Mouse (Mus musculus) adrenal gland, postnatal 36 days (tissue): ENCODE measurements around the gene Avil. TPM values are rescaled to one million over a fixed set of nuclear protein-coding genes. Genes with fewer than 3 reads are reported as not detected.

ENCODE experiments used
- DNase-seq, 2 experiments: peaks; one replicate each; pipeline ENCODE4 v3.0.0; 2021; ENCODE audit warnings: mixed read lengths in 1 of 2
- total RNA-seq, 2 experiments: library from RNA; stranded (reverse); gene quantifications; 2 replicates each; pipeline ENCODE4 v1.2.3; 2021

The Avil gene
- total RNA-seq, 2 experiments from 2014 or later = 2.7 to 4.5 TPM

GRCm38 (mm10) chr10:127018422-127018821, 17.9 kb downstream of the Avil start:
- DNase-seq = no peak

GRCm38 (mm10) chr10:127030336-127031296, 30.1 kb downstream of the Avil start, which contains the start of gene Tsfm:
Gene Tsfm, minus strand, starts transcription at chr10:127030840.
- peak; percentile 95 to 96 for DNase-seq

GRCm38 (mm10) chr10:127033301-127033741, 32.8 kb downstream of the Avil start:
- DNase-seq = no peak

GRCm38 (mm10) chr10:127036273-127036672, 35.8 kb downstream of the Avil start:
- DNase-seq = no peak

- no peak for DNase-seq
Measured at GRCm38 (mm10) chr10:127037641-127038040, 37.1 kb downstream of the Avil start.

GRCm38 (mm10) chr10:127040569-127041214, 40.2 kb downstream of the Avil start:
- peak; percentile 39 to 40 for DNase-seq

- peak; percentile 45 to 69 for DNase-seq
Measured at GRCm38 (mm10) chr10:127041274-127041766, 40.8 kb downstream of the Avil start, which contains the start of the genes Mettl1 and Eef1akmt3. Gene Mettl1, plus strand, starts transcription at chr10:127041414. Gene Eef1akmt3, minus strand, starts transcription at chr10:127041513.

- peak; percentile 89 to 93 for DNase-seq
Measured at GRCm38 (mm10) chr10:127041774-127042338, 41.3 kb downstream of the Avil start.

- no peak for DNase-seq
Measured at GRCm38 (mm10) chr10:127042468-127043115, 42.1 kb downstream of the Avil start.

- no peak for DNase-seq
Measured at GRCm38 (mm10) chr10:127043187-127043586, 42.7 kb downstream of the Avil start.

- no peak for DNase-seq
Measured at GRCm38 (mm10) chr10:127047954-127048353, 47.4 kb downstream of the Avil start, which contains the start of gene Cyp27b1. Gene Cyp27b1, plus strand, starts transcription at chr10:127048250.

- DNase-seq = no peak
Measured at GRCm38 (mm10) chr10:127048608-127049394, 48.3 kb downstream of the Avil start.

- DNase-seq = no peak
Measured at GRCm38 (mm10) chr10:127049395-127050118, 49.0 kb downstream of the Avil start.

GRCm38 (mm10) chr10:127050119-127050474, 49.6 kb downstream of the Avil start:
- no peak for DNase-seq

- DNase-seq = no peak
Measured at GRCm38 (mm10) chr10:127054646-127055045, 54.1 kb downstream of the Avil start.

GRCm38 (mm10) chr10:127055406-127055805, 54.9 kb downstream of the Avil start:
- DNase-seq = no peak

GRCm38 (mm10) chr10:127056490-127056889, 56.0 kb downstream of the Avil start:
- no peak for DNase-seq

- peak; percentile 78 to 89 for DNase-seq
Measured at GRCm38 (mm10) chr10:127058161-127058560, 57.7 kb downstream of the Avil start.

- DNase-seq = no peak
Measured at GRCm38 (mm10) chr10:127058708-127059107, 58.2 kb downstream of the Avil start.
